Mouse (Mus musculus): ENCODE data around the gene Siah2.

GRCm38 (mm10) chr3:58731520-58731919, 39.3 kb upstream of the Siah2 start:
- TF ChIP-seq CTCF (IDR thresholded peaks at IDR 0.05; ENCODE audit: low read depth, low read length) (no peak), GATA1 (IDR thresholded peaks at IDR 0.05; ENCODE audit: borderline replicate concordance, low read length) (no peak)

All from G1E (cell line).